Mouse (Mus musculus) brain, embryonic 14.5 days (tissue): Measurements from ENCODE around the gene Gpr132.

Source experiments
- CTCF ChIP-seq: fragments of 200-500 bp; IDR thresholded peaks from 2 replicates; pipeline ENCODE4 v1.5.1; 2012; ENCODE audit warnings: inconsistent platforms, mild to moderate bottlenecking, moderate library complexity, borderline replicate concordance; ENCODE audit not compliant: insufficient read depth, insufficient read length; ENCODE audit errors: extremely low read depth
- POLR2A ChIP-seq: fragments of 200-500 bp; IDR thresholded peaks from 2 replicates; pipeline ENCODE4 v1.6.1; 2012; ENCODE audit warnings: mild to moderate bottlenecking, inconsistent platforms, borderline replicate concordance; ENCODE audit not compliant: poor library complexity, insufficient read depth, insufficient read length, severe bottlenecking; ENCODE audit errors: extremely low read depth

GRCm38 (mm10) chr12:112875225-112876013 is 7.4 kb upstream of the Gpr132 start:
- TF ChIP-seq CTCF (peak; percentile 86), POLR2A (no peak)
